Mouse (Mus musculus) stomach, postnatal 0 days (tissue): ENCODE measurements around the gene Capns2. TPM values are rescaled to one million over a fixed set of nuclear protein-coding genes. Genes with fewer than 3 reads are reported as not detected.

Experiments
- ATAC-seq: fragments of 200-750 bp; cut with Nextera tagmentation; 2 replicates; pipeline ENCODE4 v1.8.0; 2017; ENCODE audit not compliant: low FRiP score, low TSS enrichment
- DNase-seq: peaks from one replicate; pipeline ENCODE4 v3.0.0-alpha.2; 2016; ENCODE audit warnings: low spot score
- H3K27ac ChIP-seq: fragments of 300-500 bp; sonication (generic); replicated peaks from 2 replicates; pipeline ENCODE4 v1.5.1; 2014; ENCODE audit warnings: mild to moderate bottlenecking, control low read depth
- H3K27me3 ChIP-seq: fragments of 300-500 bp; sonication (generic); 2 replicates; pipeline ENCODE4 v1.6.1; 2014; ENCODE audit warnings: low read length; ENCODE audit not compliant: control insufficient read depth, insufficient read depth
- H3K36me3 ChIP-seq: fragments of 300-500 bp; sonication (generic); 2 replicates; pipeline ENCODE4 v1.6.1; 2014; ENCODE audit warnings: low read length, mixed read lengths; ENCODE audit not compliant: control insufficient read depth, insufficient read depth
- H3K4me1 ChIP-seq: fragments of 300-500 bp; sonication (generic); replicated peaks from 2 replicates; pipeline ENCODE4 v1.6.1; 2014; ENCODE audit warnings: antibody characterized with exemption; ENCODE audit not compliant: control insufficient read depth, insufficient read depth
- H3K4me2 ChIP-seq: fragments of 300-500 bp; sonication (generic); replicated peaks from 2 replicates; pipeline ENCODE4 v1.6.1; 2014; ENCODE audit warnings: low read depth, mild to moderate bottlenecking, control low read depth, moderate library complexity
- H3K4me3 ChIP-seq: fragments of 300-500 bp; sonication (generic); 2 replicates; pipeline ENCODE4 v1.5.1; 2014; ENCODE audit warnings: low read depth, low read length, control low read depth
- H3K9ac ChIP-seq: fragments of 300-500 bp; sonication (generic); 2 replicates; pipeline ENCODE4 v1.6.1; 2014; ENCODE audit warnings: mild to moderate bottlenecking, low read length, control low read depth, mixed read lengths
- H3K9me3 ChIP-seq: fragments of 300-500 bp; sonication (generic); 2 replicates; pipeline ENCODE4 v1.6.1; 2016; ENCODE audit warnings: low read length; ENCODE audit not compliant: control insufficient read depth
- CTCF ChIP-seq: IDR thresholded peaks from 2 replicates; pipeline ENCODE4 v1.5.1; 2016; ENCODE audit warnings: antibody characterized with exemption, low read depth, mild to moderate bottlenecking, moderate library complexity
- EP300 ChIP-seq: optimal IDR thresholded peaks from 2 replicates; pipeline ENCODE3; 2016; ENCODE audit warnings: antibody characterized with exemption
- WGBS: fragments of 180-500 bp; shearing (Covaris S2); extraction: QIAGEN DNeasy Blood & Tissue Kit; methylation state at CpG from one replicate; pipeline ENCODE4 v1.1.7; 2014; 5-methylcytosine and 5-hydroxymethylcytosine counted together
- polyA plus RNA-seq: library from polyadenylated mRNA; unstranded; fragments of >200 nt; fragmentation: Nextera tagmentation; extraction: Ambion mirVana; gene quantifications from 2 replicates; pipeline ENCODE4 v1.2.1, GENCODE M21; 2015

Capns2 gene
- polyA plus RNA-seq = 48.8 and 52.8 TPM in 2 replicates

DNA sequence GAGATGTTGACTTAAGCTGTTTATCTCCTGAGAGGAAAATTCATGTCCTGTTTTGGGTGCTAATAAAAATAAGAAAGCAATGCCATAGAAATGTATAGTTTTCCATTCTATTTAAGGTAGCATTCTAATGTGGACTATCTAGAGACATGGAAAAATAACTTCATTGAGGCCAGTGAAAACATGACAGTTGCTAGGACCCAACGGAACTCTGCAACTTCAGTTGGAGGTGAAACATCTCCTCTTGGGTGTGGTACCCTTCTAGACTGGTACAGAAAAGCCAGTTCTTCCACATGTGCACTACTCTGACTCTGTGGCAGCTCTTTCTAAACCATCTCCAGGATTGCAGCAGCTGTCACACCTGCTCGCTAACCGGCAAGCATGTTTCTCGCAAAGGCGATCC, at the start of gene Capns2:
TSS of gene Capns2 (plus strand) at position 301 of the 400 bp plus-strand sequence.
- Histone ChIP-seq H3K27ac (0 out of 2 replicates have a peak within 1 kb of the TSS, but pooled peaks have one; percentile 3), H3K4me1 (no peaks in the 10 kb centered on the region), H3K27me3 (no peaks in the 10 kb centered on the region), H3K9me3 (no peaks in the 10 kb centered on the region), H3K36me3 (no peaks in the 10 kb centered on the region), H3K4me2 (peak within 1 kb of the TSS; percentile 11; the same call in 1 of the 2 replicates), H3K4me3 (peak within 1 kb of the TSS; percentile 0; the same call in 1 of the 2 replicates), H3K9ac (0 out of 2 replicates have a peak within 1 kb of the TSS, but pooled peaks have one; percentile 1)
- 77% methylated on average over 5 of the region's 5 CpGs for WGBS
- no peak for ATAC-seq
- DNase-seq = no peak
- no peak for TF ChIP-seq CTCF
- TF ChIP-seq EP300 = no peak

DNA sequence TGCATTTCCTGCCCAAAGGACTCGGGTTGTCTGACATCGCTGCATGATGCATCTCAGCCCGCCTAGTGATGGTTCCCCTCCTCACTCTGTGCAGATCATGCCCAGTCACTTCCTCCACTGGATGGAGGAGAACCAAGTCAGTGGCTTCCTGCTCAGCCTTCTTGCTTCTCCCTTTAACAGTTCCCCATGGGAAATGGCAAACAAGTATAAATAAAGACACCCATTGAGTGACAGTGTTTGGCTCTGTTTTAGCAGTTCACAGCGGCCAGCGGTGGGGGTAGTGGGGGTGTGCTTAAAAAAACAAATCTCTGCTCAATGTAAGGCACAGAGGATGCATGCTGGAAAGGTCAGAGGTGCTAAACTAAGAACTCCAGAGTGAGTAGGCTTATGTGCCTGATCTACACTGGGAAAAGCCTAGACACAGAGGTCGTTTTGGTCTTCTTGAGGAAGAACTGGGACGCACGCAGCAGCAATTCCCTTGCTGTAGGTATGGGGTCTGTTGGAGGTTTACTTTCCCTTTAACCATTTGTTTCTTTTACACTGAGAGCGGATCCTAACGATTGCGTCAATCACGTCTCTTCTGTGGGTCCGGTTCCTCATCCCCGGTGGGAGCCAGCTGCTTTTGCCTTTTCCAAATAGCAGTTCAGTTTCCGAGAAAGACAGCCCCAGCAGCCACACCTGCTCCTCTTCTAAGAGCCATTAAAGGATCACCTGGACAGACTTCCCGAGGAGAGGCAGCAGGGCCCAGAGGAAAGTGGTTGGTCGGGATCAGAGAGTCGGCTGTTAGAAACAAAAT, 47.8 kb upstream of the Capns2 start:
- no peak overlapping the region for H3K27ac ChIP-seq
- no peak overlapping the region for H3K9ac ChIP-seq
- no peaks in the 10 kb centered on the region for H3K9me3 ChIP-seq
- no peak overlapping the region for H3K4me3 ChIP-seq
- H3K4me2 ChIP-seq = no peak overlapping the region
- H3K36me3 ChIP-seq = no peaks in the 10 kb centered on the region
- no peak for ATAC-seq
- no peak for DNase-seq
- H3K27me3 ChIP-seq = no peaks in the 10 kb centered on the region
- no peak for TF ChIP-seq CTCF
- no peak for TF ChIP-seq EP300
- 46% methylated on average over 18 of the region's 18 CpGs for WGBS
- H3K4me1 ChIP-seq = peaks cover 2% of the 10 kb centered on the region

GRCm38 (mm10) chr8:92854673-92855072, 46.5 kb upstream of the Capns2 start:
- WGBS = 69% methylated on average over 3 of the region's 3 CpGs
- Histone ChIP-seq H3K27me3 (no peaks in the 10 kb centered on the region), H3K27ac (no peak overlapping the region), H3K4me3 (peak overlapping the region; percentile 65; the same call in 1 of the 2 replicates), H3K9me3 (no peaks in the 10 kb centered on the region), H3K4me2 (peak overlapping the region; percentile 92), H3K36me3 (no peaks in the 10 kb centered on the region), H3K4me1 (peaks cover 2% of the 10 kb centered on the region), H3K9ac (no peak overlapping the region)
- ATAC-seq (no peak), DNase-seq (no peak)
- TF ChIP-seq EP300 (no peak), CTCF (no peak)

DNA sequence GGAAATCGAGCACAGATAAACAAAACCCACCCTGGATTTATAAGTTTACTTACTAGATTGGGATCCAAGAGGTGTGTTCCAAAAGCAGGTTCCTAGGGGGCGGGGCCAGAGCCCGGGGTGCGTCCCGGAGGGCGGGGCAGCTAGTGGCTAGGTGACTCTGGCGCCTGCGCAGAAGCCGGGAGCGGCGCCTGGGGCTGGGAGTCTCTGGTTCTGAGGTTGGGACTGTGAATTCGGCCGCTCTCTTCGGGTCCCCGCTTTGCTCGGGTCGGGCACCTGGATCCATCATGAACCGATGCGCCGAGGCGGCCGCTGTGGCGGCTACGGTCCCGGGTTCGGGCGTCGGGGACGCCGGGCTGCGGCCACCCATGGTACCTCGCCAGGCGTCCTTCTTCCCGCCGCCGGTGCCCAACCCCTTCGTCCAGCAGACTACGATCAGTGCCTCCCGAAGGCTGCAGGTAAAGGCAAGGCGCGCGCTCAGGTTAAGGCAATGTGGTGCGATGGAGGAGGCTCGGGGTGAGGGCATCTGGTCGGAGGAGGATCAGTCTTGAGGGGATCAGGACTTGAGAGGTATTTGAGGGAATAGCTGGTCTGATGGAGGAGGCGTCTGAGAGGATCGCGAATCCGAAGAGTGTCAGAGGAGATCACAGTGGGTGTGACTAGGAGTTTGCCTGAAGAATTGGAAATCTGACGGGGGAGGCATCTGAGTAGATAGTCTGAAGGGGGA, 45.9 kb upstream of the Capns2 start, which contains the start of gene Lpcat2:
TSS of gene Lpcat2 (plus strand) at position 169 of the 724 bp plus-strand sequence.
- TF ChIP-seq CTCF (no peak), EP300 (no peak)

GRCm38 (mm10) chr8:92856273-92856986, 44.8 kb upstream of the Capns2 start:
- no peak overlapping the region for H3K4me3 ChIP-seq
- no peaks in the 10 kb centered on the region for H3K9me3 ChIP-seq
- DNase-seq (no peak), ATAC-seq (no peak)
- peak overlapping the region; percentile 92 for H3K4me2 ChIP-seq
- H3K27me3 ChIP-seq = no peaks in the 10 kb centered on the region
- H3K36me3 ChIP-seq = no peaks in the 10 kb centered on the region
- 84% methylated on average over 7 of the region's 7 CpGs for WGBS
- H3K27ac ChIP-seq = no peak overlapping the region
- TF ChIP-seq CTCF (no peak), EP300 (no peak)
- no peak overlapping the region for H3K9ac ChIP-seq
- peaks cover 2% of the 10 kb centered on the region; the same call in 1 of the 2 replicates for H3K4me1 ChIP-seq

More for the DNA sequence above, 45.9 kb upstream of the Capns2 start, which contains the start of gene Lpcat2:
- peak within 1 kb of the TSS; percentile 56; the same call in 1 of the 2 replicates for H3K27ac ChIP-seq
- H3K4me3 ChIP-seq = peak within 1 kb of the TSS; percentile 65
- H3K36me3 ChIP-seq = no peaks in the 10 kb centered on the region
- peak within 1 kb of the TSS; percentile 72 for H3K9ac ChIP-seq
- WGBS = 1% methylated on average over 49 of the region's 50 CpGs
- H3K4me1 ChIP-seq = peaks cover 2% of the 10 kb centered on the region; the same call in 1 of the 2 replicates
- no peaks in the 10 kb centered on the region for H3K27me3 ChIP-seq
- peak; percentile 88 for ATAC-seq
- H3K9me3 ChIP-seq = no peaks in the 10 kb centered on the region
- DNase-seq = peak; percentile 94
- peak within 1 kb of the TSS; percentile 92 for H3K4me2 ChIP-seq
